Mouse (Mus musculus) cerebellum, adult 11-12 months (tissue): ENCODE results near the gene Lipa.
A peak's percentile ranks its signal among the peaks of the same experiment; 100 is the strongest.

Experiments used
- DNase-seq: peaks from one replicate; pipeline ENCODE4 v3.0.0; 2022

Gene Lipa

DNA sequence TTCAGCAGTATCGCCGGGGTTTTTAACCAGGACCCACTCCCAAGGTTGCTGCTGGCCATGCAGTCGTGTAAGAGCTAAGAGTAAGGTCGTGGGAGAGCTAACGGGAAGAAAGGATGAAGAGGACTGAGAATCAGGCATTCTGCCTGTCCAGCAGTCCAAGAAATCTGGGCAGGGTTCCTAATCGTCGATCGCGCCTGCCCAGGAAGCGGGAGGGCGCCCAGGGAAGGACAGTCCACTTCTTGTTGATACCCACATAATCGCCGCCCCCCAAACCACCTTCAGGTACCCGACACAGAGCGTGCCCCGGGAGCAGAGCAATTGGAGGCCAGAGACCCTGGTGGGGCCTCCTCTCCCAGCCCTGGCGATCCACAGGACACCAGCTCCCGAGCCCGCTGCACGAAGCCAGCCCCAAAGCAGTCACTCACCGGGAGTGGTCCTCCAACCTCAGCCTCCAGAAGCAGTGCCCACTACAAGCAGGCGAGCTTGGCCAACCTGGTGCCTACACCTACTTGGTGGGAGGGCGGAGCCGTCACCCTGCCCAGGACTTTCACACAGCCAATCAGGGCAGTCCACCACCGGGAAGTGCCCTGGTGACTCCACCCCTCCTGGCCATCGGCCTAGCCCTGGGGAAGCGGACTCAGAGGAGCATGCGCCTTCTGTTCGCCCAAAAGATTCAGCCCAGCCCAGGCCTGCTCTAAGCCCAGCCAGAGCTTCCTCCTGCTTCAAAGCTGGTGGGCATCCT, at the start of gene Lipa:
TSS of gene Lipa (minus strand) at position 534 of the 742 bp plus-strand sequence.
- peak; percentile 97 for DNase-seq

DNA sequence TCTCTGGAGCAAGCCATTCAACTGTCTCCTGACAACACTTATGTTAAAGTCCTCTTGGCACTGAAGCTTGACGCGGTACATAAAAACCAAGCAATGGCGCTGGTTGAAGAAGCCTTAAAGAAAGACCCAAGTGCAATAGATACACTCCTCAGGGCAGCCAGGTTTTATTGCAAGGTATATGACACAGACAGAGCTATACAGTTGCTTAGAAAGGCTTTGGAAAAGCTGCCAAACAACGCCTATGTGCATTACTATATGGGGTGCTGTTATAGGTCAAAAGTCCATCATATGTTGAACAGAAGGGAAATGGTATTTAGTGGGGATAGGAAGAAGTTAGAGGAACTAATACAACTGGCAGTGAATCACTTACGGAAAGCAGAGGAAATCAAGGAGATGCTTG, 46.4 kb upstream of the Lipa start:
- no peak for DNase-seq

DNA sequence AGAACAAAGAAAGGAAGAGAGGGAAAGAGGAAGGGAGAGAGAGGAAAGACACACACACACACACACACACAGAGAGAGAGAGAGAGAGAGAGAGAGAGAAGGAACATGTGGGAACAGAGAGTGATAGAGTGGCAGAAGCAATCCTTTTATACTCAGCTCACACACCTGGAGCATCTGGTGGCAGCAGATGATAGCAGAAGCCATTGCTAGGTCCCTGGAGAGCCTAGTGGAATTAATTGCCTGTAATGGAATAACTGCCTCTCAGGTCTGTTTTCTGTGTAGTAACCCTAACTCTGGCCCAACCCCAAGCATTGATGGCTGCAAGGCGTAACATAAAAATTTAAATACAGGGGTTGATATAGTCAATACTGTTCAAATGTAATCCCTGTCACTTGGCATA, 43.8 kb upstream of the Lipa start:
- DNase-seq = no peak

DNA sequence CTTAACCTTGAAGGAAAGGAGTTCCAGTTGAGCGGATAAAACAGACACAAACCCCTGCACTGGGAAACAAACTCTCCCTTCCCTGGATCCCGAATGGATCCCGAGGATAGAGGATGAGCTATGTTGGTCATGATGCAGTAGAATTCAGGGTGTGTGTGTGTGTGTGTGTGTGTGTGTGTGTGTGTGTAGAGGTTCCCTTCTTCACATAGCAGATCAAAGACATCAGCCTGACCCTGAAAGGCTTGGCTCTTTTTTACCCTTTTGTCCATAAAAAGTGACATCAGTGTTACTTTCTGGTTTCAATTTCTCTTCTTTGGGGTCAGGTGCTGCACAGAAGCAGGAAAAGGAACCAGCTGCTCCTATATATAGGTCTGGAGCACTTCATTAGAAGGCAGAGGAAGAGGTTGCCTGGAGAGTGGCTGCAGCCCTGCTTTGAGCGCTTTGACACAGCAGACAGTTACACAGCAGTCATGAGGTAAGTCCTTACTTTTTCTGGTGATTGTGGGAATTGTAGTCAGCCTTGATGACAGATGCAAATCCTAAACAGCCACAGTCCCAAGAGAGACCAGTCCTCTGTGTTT, 42.7 kb upstream of the Lipa start:
- DNase-seq = no peak

DNA sequence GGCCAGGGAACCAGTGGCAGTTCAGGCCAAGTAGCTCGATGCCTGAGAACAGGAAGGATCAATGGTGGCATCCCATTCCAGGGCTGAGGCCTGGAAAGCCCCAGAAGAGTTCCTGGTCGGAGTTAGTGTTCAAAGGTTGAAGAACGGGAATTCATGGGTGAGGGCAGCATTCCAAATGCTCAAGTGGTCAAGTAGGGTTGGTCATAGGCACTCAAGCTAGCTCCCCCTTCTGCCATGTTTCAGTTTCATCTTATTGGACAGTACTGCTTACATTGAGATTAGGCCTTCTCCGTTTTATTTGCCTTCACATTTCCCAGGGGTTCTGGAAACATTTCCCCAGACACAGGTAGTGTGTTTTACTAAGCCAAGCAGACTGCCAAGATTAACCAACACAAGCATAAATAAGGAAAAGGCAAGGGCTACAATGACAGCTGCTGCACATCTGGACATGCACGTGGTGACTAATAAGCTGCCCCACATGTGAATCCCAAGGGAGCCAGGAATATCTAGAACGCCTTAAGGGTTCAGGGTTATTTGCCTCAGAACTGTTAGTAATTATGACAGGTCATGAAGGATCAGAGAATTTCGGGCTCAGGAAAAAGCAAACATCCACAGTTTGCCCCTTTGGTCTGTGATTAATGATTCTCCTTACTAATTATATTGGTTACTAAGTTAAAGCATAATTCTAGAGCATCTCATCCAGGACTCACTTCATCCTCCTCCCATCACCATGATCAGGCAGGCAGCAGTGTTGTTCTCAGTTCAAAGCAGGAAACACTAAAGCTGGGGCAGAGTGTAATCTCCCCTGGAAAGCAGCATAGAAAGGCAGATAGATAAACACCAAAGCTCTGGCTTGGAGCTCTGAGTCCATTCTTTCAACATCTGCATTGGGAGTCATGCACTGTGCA, 42.0 kb upstream of the Lipa start:
- no peak for DNase-seq

DNA sequence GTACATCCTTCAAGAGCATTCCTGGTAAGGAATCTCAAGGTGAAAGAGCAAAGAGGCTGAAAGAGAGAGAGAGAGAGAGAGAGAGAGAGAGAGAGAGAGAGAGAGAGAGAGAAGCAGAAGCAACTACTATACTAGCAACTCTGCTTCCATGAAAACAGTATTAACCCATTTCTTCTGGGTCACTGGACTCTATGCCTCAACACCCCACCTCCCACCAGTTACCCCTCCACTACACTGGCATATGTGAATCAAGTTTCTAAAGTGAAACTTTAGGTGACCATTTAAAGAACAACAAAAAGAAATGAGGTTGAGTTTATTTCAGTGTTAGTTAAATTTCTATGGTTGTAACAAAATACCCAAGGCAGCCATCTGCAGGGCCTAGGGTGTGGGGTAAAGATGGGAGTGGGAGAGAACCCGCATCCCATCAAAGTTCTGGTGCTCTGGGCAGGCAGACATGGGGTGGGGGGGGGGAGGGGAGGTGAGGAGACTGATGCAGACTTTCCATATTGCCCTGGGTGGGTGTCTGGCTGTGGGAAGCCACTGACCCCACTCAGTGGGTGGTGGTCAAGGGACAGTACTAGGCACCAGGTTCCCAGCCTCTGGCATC, 39.0 kb upstream of the Lipa start:
- no peak for DNase-seq

DNA sequence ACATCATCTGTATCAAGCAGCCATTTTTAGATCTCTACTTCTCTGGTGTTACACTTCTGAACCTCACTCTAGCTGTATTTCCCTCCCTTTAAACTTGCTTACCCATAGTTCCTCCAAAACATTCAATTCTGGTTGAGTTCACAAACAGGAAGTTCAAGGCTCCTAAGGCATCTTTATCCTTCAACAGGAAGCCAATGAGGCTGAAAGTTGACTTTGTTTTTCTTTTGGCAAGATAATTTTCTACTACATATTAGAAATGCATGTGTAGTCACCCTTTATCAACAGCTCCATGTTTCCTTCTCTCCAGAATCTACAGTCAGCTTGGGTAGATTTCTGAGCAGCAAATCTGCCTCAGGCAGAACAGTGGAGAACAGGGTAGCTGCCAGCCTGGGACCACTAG, 35.3 kb upstream of the Lipa start:
- no peak for DNase-seq

DNA sequence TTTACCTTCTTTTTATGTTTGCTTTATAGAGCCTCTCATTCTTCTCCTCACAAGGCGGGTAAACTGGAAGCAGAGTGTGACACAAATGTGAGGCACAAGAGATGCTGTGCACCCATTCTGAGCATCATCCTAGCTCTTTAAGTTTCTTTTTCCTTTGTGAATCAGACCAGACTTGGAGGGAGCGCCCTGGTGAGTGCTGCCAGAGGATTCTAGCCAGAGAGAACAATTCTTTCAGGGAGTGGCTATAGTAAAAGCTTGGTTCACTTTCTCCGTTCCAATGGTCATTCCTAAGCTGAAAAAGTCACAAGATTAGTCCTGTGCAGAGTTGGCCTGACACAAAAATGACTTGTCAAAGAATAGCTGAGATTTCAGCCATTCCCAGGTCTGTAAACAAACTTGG, 29.3 kb upstream of the Lipa start:
- no peak for DNase-seq

DNA sequence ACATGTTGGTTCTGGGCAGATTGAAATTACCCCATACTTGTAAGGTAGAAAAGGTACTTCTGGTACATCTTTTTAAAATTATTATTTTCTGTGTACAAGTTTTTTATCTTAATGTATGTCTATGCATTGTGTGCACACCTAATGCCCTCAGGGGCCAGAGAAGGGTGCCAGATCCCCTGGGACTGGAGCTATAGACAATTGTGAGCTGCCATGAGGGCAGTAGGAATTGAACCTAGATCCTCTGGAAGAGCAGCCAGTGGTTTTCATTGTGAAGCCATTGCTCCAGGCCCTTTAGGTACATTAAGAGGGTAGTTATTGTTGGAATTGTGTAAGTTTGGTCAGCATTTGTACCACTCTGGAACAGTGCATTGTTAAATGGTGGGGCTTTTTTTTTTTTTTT, 26.8 kb upstream of the Lipa start:
- DNase-seq = no peak

DNA sequence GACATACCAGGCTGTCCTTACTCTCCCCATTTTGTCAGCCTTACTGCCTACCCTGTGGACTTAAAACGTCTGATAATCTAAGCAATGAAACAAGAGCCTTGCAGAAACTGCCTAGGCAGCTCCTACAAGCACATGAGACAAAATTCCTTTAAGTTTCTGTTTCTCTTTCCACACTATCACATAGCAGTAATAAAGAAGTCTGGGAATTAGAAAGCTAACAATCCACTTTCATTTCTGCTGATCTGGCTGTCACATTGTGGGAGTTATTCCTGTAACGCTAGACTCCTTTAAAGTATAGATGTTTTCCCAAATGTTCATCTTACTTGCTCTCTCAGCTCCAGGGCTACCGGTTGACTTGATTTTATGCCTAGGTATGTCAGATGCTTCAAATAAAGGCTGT, 26.2 kb upstream of the Lipa start:
- no peak for DNase-seq

DNA sequence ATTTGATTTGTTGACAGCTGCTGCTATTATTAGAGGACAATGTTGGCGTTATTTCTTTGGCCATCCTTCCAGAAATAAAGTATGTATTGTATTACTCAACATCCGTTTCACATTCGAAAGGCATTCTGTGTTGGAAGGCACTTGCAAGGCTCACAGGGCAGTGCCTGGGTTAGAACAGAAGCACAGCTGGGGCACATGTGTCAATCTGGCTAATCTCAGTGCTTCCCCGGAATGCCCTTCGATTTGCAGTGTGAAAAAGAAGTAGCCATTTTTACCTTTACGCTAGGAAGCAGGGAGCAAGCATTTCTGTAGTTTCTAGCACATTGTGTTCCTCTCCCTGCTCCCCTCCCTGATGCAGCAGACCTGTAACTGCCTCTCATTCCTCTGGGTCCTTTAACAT, 25.7 kb upstream of the Lipa start:
- no peak for DNase-seq

DNA sequence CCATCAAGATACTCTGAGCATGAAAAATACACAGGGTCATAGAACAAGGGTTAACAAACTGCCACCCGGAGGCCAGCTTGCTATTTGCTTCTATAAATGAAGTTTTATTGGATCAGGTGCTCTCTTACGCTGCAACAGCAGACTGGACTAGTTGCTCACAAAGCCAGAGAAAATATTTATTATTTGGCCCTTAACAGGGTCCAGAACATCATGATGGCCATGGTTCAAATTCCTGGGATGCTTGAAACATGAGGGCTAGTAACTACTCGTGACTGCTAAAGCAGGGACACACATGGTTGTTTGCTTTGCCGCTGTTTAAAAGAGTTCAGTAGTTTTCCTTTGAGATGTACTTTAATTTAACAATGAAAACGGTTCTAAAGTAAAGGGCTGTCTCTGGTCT, 24.7 kb upstream of the Lipa start:
- DNase-seq = no peak

DNA sequence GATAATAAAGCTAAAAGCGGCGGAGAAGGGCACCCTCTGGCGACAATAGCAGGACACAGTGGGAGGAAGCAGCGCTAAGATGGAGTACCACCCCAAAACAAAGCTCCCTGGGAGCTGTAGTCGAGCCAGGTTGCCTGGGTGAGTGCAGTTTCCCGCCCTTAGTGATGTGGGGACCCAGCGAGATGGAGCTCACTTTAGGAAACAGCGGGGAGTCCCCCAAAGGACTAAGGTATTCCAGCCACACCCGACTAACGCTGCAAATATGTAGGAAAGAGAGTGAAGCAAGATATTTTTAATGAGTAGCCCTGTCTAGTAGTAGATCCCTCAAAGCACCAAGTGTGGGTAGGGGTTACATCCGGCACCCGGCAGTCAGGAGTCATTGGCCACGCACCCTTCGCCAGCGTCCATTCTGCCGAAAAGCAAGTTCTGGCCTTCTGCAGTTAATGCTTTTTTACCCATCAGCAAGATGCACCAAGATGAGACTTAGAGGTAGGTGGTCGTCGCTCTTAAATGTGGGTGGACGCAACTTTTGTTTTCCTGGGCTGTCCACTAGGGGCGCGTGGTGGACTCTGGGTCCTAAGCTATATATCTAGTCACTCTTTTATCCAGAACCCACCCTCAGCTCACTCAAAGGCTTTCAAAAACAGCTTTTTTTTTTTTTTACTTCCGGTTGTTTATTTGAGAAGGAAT, 23.4 kb upstream of the Lipa start, which contains the start of gene Ifit2:
TSS of gene Ifit2 (plus strand) at position 161 of the 690 bp plus-strand sequence.
- peak; percentile 31 for DNase-seq

DNA sequence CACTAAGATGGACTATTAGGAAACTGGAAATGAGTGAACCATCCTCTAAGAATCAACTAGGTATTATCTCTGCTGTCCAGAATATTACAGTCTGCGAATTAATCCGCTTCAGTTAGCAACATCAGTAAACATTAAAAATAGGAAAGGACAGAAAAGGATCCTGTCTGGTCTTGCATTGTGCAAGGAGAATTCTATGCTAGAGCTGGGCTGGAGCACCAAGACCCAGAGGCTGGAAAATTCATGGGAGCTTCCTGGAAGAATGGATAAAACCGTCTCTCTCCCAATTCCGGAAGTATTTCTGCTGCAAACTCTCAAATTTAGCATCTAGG, 22.9 kb upstream of the Lipa start:
- DNase-seq = no peak

DNA sequence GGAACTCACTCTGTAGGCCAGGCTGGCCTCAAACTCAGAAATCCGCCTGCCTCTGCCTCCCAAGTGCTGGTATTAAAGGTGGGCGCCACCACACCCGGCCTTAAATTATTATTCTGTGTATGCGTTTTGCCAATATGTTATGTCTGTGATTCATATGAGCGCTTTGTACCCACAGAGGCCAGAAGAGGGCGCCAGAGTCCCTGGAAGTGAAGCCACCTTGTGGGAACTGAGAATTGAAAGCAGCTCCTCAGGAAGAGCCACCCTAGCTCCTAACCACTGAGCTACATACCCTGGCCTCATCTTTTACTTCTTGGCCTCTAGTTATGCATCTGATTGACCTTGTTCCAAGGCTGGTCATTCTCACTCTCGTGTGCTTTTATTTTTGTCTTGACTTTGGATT, 20.7 kb upstream of the Lipa start:
- peak; percentile 23 for DNase-seq

DNA sequence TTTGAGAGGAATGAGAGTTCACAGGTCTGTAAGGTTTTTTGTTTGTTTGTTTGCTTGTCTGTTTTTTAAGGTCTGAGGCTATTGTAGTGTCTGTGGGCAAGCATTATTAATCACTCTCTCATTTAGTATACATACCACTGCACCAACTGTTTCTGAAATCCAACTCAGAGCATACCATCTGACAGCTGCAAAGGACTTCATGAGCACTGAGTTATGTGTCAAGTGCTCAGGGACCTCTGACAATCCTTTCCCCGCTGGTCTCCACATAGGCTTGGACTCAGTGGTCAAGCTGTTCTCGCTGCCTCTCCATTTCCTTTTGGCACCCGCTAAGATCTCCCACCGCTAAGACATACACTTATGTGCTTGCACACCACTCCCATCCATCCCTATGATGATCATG, 18.9 kb upstream of the Lipa start:
- DNase-seq = no peak

DNA sequence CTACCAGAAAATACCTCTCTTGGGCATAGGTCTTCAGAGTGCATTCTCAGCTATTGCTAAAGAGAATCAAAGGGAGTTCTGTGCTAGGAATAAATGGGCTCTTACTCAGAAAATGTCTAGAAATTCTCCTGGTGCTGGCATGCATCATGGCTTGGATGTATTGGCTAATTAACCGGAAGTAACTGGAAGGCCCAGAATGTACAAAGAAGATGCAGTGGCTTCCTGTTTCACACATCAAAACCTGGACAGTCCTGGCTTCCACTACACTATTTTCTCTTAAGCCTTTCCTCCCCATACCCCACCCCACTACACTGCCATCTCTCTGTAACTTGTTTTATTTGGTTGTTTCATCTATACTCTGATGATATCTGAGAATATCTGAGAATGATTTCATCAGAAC, 12.1 kb upstream of the Lipa start:
- DNase-seq = no peak

DNA sequence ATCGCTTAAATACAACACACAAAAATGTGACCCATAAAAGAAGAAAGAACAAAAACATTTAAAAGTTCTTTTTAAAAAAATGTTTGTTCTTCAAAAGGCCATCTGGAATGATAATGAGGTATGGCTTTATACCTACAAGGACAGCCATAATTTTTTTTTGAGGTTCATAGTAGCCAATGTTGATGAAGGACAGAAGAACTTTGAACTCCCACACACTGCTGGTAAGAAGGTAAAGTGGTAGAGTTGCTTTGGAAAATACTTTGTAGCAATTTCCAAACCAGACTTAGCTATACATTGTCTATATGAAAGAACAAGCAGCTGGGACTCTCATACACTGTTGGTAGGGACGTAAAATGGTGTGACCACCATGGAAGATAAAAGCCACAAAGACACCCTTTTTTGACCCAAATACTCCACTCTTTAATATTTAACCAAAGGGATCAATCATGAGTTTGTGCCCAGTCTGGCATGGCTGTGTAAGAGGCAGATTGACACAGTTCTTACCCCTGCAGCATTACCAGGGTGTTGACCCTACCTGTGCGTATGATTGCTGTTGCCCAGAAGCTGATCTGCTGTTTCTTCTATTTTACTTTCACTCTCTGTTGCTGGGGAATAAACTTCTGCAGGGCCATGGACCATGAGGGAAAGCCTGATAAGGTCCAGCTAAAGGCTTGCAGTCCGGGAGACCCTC, 4.9 kb upstream of the Lipa start:
- DNase-seq = no peak

DNA sequence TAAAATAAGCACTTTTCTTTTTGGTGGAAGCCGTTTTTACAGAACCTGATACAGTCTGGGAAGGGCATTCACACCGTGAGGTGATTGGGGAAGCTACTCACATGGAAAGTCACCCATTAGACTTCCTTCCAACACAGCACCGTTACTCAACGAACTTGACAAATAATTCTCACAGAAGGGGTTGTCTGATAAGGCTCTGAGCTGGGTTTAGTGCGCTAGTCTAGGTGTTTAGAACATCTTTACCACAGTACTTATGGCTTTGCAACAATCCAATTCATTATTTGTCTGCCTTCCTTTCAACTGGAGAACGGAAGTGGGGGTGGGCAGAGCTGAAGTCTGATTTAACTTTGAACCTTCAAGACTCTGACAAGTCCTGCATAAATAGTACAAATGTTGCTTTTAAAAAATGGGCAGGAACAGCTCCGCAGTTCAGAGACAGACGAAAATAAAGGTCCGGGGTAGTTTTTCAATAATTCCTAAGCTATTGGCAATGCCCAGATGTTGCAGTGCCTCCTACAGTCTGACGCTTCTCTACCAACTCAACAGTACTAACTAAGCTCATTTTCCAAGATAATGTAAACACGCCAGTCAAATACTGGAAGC, 852 bp downstream of the Lipa start:
- no peak for DNase-seq

DNA sequence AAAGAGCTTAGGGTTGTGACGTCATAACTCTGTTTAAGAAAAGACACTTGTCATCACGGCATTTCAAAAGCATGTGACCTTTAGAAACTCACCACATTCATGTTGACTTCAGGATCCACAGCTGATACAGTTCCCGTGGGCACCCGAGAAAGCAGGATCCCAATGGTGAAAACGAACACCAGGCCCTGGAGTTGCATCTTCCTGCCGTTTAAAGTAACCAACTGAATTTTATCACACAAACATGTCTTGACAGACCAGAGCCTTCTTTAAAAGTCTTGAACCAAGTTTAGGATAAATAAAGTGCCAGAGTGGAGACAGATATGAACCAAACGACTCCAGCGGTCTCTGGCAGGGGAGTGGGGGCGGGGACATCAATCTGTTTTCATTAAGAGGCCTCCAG, 2.6 kb downstream of the Lipa start:
- no peak for DNase-seq

DNA sequence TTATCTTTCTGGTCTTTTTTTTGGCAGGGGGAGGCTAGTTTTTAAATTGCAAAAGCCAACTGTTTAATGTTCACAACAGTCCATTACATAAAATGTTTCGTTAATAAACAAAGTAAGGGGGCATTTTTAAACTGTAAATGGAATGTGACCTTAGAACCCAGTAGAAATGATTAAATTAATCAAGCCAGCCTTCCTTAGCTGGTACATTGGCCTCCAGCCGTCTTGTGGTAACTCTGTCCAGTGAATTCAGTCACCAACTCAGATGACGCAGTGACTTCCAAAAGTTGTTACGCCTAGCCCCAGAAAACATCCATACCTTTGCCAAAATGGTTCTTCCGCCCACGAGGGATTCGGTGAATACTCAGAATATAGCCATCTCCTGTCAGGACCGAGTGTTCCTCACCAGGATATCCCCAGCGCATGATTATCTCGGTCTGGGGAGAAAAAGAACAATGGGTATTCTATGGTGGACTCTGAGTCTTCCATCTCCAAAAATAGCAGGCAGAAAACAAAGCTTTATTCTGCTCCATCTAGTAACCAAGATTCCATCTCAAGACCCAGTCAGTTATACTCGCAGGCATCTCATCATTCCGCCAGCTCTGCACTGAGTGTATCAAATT, 4.1 kb downstream of the Lipa start:
- no peak for DNase-seq
